Mouse (Mus musculus): ENCODE results near the gene Ephx1. TPM values are rescaled to one million over a fixed set of nuclear protein-coding genes. Genes with fewer than 3 reads are reported as not detected.

The Ephx1 gene
- 30.5 and 37.7 TPM in 2 replicates for polyA plus RNA-seq (2012; rRNA removed)

DNA sequence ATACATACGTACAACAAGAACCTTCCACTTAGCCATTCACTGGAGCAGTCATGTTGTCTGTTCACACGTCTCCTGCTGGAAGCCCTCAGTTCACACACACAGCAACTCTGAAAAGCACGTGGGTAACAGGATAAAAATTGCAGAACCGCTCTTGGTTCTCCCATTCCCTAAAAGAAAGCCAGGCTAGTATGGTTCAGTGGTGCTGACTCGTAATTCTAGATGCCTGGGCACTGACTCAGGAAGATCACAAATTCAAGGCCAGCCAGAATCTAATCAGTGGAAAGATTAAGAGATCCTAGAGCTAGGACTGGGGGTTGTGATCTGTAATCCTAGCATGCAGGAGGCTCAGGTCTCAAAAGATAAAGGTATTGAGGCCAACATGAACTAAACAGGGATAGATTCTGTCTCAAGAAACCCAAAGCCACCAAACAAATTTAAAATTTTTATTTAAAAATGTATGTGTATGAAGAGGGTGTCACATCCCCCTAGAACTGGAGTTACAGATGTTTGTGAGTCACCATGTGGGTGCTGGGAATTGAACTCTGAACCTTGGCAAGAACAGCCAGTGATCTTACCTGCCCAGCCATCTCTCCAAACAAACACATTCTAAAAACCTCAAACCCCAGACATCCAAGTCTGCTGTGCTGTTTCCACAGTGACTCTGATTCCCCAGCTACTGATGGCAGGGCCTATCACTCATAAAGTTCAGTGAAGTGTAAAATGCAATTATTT lies at the start of gene Ephx1:
Gene Ephx1, minus strand, starts transcription at position 149 of the 732 bp plus-strand sequence.
- TF ChIP-seq CTCF (IDR thresholded peaks at IDR 0.05; ENCODE audit: extremely low read depth, insufficient read depth, low read length) (no peak), POLR2A (IDR thresholded peaks at IDR 0.05; ENCODE audit: extremely low read depth, insufficient read depth, low read length) (no peak)
- Histone ChIP-seq H3K27ac (ENCODE audit: insufficient read depth, low read length) (no peak within 1 kb of the TSS), H3K4me3 (ENCODE audit: insufficient read depth, low read length) (no peak within 1 kb of the TSS), H3K4me1 (ENCODE audit: control insufficient read depth, insufficient read depth, low read length) (no peaks in the 10 kb centered on the region)

DNA sequence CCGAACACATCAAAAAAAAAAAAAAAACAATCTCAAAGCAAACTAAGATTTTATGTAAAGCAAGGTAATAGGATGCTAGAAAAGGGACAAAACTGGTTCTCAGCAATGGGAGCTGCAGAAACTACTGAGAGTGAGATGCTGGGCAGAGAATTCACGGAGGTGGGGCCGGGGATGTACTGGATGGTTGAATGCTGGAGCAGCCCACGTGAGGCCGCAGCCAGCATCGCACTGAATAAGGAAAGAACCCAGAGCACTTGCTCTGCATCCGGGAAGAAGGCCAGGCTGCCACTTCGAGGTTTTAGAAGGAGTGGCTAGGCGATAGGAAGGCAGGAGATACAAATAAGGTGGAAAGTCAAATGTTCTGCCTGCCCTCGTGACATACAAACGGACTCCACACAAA lies 49.0 kb upstream of the Ephx1 start:
- TF ChIP-seq POLR2A (IDR thresholded peaks at IDR 0.05; ENCODE audit: extremely low read depth, insufficient read depth, low read length) (no peak), CTCF (IDR thresholded peaks at IDR 0.05; ENCODE audit: extremely low read depth, insufficient read depth, low read length) (no peak)
- 0 out of 2 replicates have a peak, but pooled peaks cover 1% of the 10 kb centered on the region for H3K4me1 ChIP-seq (ENCODE audit: control insufficient read depth, insufficient read depth, low read length)
- no peak overlapping the region for H3K4me3 ChIP-seq (ENCODE audit: insufficient read depth, low read length)
- no peak overlapping the region for H3K27ac ChIP-seq (ENCODE audit: insufficient read depth, low read length)

DNA sequence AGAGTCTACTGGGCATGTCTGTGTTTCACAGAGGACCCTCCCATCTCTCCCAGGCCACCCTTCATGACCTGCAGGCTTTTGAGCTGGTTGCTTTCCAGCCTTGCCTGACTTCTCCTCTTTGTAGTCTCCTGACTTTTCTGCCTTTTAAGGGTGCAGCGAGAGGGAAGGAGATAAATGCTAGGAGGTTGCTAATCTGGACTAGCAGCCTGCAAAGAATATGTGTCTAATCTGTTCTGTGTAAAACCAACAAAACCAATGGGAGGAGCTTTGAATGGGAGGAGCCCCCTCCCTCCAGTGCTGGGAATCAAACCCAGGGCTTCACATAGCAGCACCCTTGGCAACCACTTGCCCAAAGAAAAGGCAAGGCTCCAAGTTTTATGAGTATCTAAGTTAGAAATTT lies 47.6 kb upstream of the Ephx1 start:
- H3K4me1 ChIP-seq (ENCODE audit: control insufficient read depth, insufficient read depth, low read length), result 0 out of 2 replicates have a peak, but pooled peaks cover 1% of the 10 kb centered on the region
- H3K4me3 ChIP-seq (ENCODE audit: insufficient read depth, low read length), result no peak overlapping the region
- TF ChIP-seq POLR2A (IDR thresholded peaks at IDR 0.05; ENCODE audit: extremely low read depth, insufficient read depth, low read length), result no peak
- TF ChIP-seq CTCF (IDR thresholded peaks at IDR 0.05; ENCODE audit: extremely low read depth, insufficient read depth, low read length), result no peak
- no peak overlapping the region for H3K27ac ChIP-seq (ENCODE audit: insufficient read depth, low read length)

DNA sequence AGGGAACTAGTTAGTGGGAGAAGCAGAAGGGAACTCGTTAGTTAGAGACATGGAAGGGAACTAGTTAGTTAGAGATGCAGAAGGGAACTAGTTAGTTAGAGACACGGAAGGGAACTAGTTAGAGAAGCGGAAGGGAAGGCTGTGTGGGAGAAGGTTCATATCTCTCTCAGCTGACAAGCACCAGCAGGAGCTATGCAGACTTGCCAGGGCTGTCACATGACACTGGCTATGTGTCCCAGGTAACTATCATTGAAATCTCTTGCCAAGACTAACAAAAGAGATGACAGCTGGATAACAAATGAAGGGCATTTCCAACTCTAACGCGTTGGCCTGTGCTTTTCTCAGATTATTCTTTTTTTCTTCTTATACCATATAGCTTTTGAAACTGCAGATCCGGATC lies 43.9 kb upstream of the Ephx1 start:
- no peak for TF ChIP-seq CTCF (IDR thresholded peaks at IDR 0.05; ENCODE audit: extremely low read depth, insufficient read depth, low read length)
- no peak for TF ChIP-seq POLR2A (IDR thresholded peaks at IDR 0.05; ENCODE audit: extremely low read depth, insufficient read depth, low read length)
- Histone ChIP-seq H3K4me3 (ENCODE audit: insufficient read depth, low read length) (no peak overlapping the region), H3K4me1 (ENCODE audit: control insufficient read depth, insufficient read depth, low read length) (no peaks in the 10 kb centered on the region), H3K27ac (ENCODE audit: insufficient read depth, low read length) (no peak overlapping the region)

DNA sequence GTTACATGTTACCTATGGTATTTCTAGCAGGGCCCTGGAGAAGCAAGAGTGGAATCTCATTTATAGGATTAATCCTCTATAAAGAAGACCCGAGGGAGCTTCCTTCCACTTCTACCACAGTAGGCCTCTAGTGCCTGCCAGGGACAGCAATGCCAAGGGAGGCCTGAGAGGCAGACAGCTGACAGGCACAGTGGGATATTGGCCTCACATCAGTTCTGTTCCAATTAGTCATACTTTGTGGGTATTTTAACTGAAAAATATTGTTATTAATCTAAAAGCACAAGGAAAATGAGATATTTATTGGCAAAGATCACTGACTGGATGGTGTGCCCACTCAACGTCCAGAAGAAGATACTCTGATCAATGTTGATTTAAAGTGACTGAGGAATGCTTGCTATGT lies 43.3 kb upstream of the Ephx1 start:
- TF ChIP-seq POLR2A (IDR thresholded peaks at IDR 0.05; ENCODE audit: extremely low read depth, insufficient read depth, low read length), result no peak
- no peak for TF ChIP-seq CTCF (IDR thresholded peaks at IDR 0.05; ENCODE audit: extremely low read depth, insufficient read depth, low read length)

DNA sequence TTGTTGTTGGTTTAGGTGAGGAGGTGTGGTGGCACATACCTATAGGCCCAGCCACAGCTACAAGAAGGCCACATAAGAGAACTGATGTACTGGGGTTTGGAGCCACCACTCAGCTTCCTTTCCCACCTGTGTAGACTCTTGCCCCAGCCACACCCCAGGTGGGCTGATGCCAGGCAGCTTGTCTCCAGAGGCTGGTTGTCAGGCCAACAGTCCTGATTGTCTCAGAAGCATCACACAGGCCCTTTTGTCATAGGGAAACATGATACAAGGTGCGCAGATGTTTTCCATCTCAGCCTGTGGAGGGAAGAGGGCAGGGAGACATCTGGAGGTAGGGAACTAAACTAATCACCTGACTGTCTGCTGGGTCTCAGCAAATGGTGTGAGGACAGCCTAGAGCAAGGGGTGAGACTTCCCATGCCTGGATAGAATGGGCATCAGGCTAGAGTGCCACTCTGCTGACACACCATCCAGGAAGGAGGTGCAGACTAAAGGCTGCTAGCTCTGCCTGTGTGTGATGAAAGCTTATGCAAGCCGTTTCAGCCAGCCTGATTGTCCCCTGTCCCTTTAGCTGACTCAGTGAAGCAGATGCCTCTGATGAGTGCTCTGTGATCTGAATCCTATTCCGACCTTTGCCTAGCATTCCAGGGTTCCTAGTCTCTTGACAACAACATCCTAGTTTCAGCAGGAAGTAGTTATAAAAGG lies 41.2 kb upstream of the Ephx1 start:
- Histone ChIP-seq H3K4me1 (ENCODE audit: control insufficient read depth, insufficient read depth, low read length) (no peaks in the 10 kb centered on the region), H3K27ac (ENCODE audit: insufficient read depth, low read length) (no peak overlapping the region), H3K4me3 (ENCODE audit: insufficient read depth, low read length) (no peak overlapping the region)
- TF ChIP-seq POLR2A (IDR thresholded peaks at IDR 0.05; ENCODE audit: extremely low read depth, insufficient read depth, low read length) (no peak), CTCF (IDR thresholded peaks at IDR 0.05; ENCODE audit: extremely low read depth, insufficient read depth, low read length) (no peak)

More for the DNA sequence above, 43.3 kb upstream of the Ephx1 start:
- Histone ChIP-seq H3K27ac (ENCODE audit: insufficient read depth, low read length) (no peak overlapping the region), H3K4me1 (ENCODE audit: control insufficient read depth, insufficient read depth, low read length) (no peaks in the 10 kb centered on the region), H3K4me3 (ENCODE audit: insufficient read depth, low read length) (no peak overlapping the region)

DNA sequence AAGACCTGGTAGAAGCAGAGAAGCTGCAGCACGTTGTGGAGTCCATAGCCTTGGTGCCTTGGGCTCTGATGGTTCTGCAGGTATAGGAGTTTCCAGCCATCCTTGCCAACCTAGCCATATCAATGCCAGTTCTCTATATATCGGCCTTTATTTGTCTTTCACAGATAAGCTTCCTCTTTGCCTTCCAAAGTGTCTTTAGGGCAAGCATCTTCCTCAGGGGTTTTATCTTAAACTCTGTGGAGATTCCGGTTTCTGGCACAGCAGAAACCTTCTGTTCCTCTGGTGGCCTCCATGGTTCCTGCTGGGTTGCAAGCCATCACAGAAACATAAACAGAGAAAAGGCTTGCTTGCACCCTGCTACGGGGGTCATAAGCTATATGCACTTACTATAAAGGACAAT lies 32.2 kb upstream of the Ephx1 start:
- Histone ChIP-seq H3K4me1 (ENCODE audit: control insufficient read depth, insufficient read depth, low read length) (no peaks in the 10 kb centered on the region), H3K27ac (ENCODE audit: insufficient read depth, low read length) (no peak overlapping the region), H3K4me3 (ENCODE audit: insufficient read depth, low read length) (no peak overlapping the region)
- no peak for TF ChIP-seq POLR2A (IDR thresholded peaks at IDR 0.05; ENCODE audit: extremely low read depth, insufficient read depth, low read length)
- no peak for TF ChIP-seq CTCF (IDR thresholded peaks at IDR 0.05; ENCODE audit: extremely low read depth, insufficient read depth, low read length)

DNA sequence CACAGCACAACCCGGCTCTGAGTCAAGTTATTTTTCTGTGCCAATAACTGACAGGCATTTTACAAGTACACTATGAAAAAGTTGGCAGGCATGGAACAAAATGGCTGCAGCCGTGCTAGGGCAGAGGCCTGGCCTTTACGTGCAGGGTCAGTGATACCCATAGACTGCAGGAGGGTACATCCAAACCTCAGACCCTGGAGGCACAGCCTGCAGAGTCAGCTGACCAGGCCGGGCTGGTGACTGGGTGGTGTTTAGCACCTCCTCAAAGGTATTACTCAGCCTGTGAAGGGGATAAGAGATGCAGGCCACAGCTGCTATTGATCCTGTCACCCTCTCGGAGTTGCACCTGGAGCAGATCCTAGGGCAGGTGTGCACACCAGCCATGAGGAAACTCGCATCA lies 30.2 kb upstream of the Ephx1 start, which contains the start of gene 9130409I23Rik:
Gene 9130409I23Rik, plus strand, starts transcription at position 301 of the 400 bp plus-strand sequence.
- no peaks in the 10 kb centered on the region for H3K4me1 ChIP-seq (ENCODE audit: control insufficient read depth, insufficient read depth, low read length)
- no peak within 1 kb of the TSS for H3K4me3 ChIP-seq (ENCODE audit: insufficient read depth, low read length)
- H3K27ac ChIP-seq (ENCODE audit: insufficient read depth, low read length), result no peak within 1 kb of the TSS
- TF ChIP-seq POLR2A (IDR thresholded peaks at IDR 0.05; ENCODE audit: extremely low read depth, insufficient read depth, low read length), result no peak
- no peak for TF ChIP-seq CTCF (IDR thresholded peaks at IDR 0.05; ENCODE audit: extremely low read depth, insufficient read depth, low read length)

DNA sequence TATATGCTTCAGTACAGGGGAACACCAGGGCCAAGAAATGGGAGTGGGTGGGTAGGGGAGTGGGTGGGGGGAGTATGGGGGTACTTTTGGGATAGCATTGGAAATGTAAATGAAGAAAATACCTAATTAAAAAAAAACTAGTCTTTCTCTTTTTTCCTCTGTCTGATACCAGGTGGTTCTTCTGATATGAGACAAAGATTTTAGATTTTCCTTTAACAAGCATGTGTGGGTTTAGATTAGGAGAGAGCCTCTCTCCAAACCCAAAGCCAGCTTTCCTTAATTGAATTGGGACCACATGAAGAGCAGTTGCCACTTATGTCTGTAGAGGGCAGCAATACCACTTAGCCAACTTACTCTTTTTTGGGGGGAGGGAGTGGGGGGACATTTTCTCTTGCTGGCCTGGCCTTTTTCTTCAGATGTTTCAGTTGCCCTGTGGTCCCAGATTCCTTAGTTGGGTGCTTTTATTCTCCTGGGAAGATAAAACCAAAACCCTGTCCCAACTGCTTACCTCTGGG lies 28.7 kb upstream of the Ephx1 start:
- Histone ChIP-seq H3K4me3 (ENCODE audit: insufficient read depth, low read length) (no peak overlapping the region), H3K4me1 (ENCODE audit: control insufficient read depth, insufficient read depth, low read length) (no peaks in the 10 kb centered on the region), H3K27ac (ENCODE audit: insufficient read depth, low read length) (no peak overlapping the region)
- peak; percentile 30; the same call in 1 of the 2 replicates for TF ChIP-seq CTCF (IDR thresholded peaks at IDR 0.05; ENCODE audit: extremely low read depth, insufficient read depth, low read length)
- TF ChIP-seq POLR2A (IDR thresholded peaks at IDR 0.05; ENCODE audit: extremely low read depth, insufficient read depth, low read length), result no peak
